Comparison of ENCODE assay signal across 20 mouse cellular contexts in genomic region chr12:117561411-117562059, GRCm38 (mm10). TPM values are rescaled to one million over a fixed set of nuclear protein-coding genes. Genes with fewer than 3 reads are reported as not detected.
DNase-seq lines count a peak whose midpoint lies in the region; ATAC-seq and TF ChIP-seq lines count a peak whose summit lies in the region.
"Had no signal": no experiment of that assay in that cellular context is flagged by ENCODE, and none has a peak within 500 bp of the region (broad histone marks: within the 10 kb centered on the region; RNA-seq: fewer than 3 reads in every experiment).

No protein-coding gene starts in this region.

- H3K4me2 ChIP-seq in intestine, postnatal 0 days (replicated peaks; ENCODE audit: low read depth): peak overlapping the region; percentile 24; the same call in 1 of the 2 replicates
- H3K4me2 ChIP-seq in intestine, embryonic 16.5 days (ENCODE audit: low read depth, low read length): no peak overlapping the region
- H3K4me2 ChIP-seq: forebrain, embryonic 13.5 days; heart, embryonic 15.5 days; hindbrain, embryonic 14.5 days had no signal

- DNase-seq in cerebellum, postnatal 25 days: no peak
- DNase-seq: adrenal gland, adult 8-10 months; adrenal gland, postnatal 36 days; cerebellum, adult 11-12 months; cerebellum, adult 9-10 months; forebrain, postnatal 0 days; gastrocnemius, postnatal 36 days; heart, adult 11 months; heart, postnatal 14 days had no signal

- no peak overlapping the region for H3K9ac ChIP-seq in intestine, postnatal 0 days (ENCODE audit: low read depth, low read length)
- H3K9ac ChIP-seq in intestine, embryonic 16.5 days (ENCODE audit: low read depth, low read length): no peak overlapping the region
- H3K9ac ChIP-seq: forebrain, embryonic 13.5 days; forebrain, postnatal 0 days; heart, embryonic 15.5 days; hindbrain, embryonic 14.5 days had no signal

- H3K9me3 ChIP-seq in intestine, postnatal 0 days (ENCODE audit: control insufficient read depth): no peaks in the 10 kb centered on the region
- H3K9me3 ChIP-seq in intestine, embryonic 16.5 days (ENCODE audit: control insufficient read depth, low read length): no peaks in the 10 kb centered on the region
- H3K9me3 ChIP-seq in megakaryocyte, embryonic 14.5 days: peaks cover 8% of the 10 kb centered on the region
- H3K9me3 ChIP-seq: embryonic facial prominence, embryonic 10.5 days; forebrain, embryonic 13.5 days; heart, embryonic 15.5 days had no signal

- no peaks in the 10 kb centered on the region for H3K27me3 ChIP-seq in intestine, postnatal 0 days (replicated peaks; ENCODE audit: control insufficient read depth, insufficient read depth, low read length)
- no peaks in the 10 kb centered on the region for H3K27me3 ChIP-seq in intestine, embryonic 16.5 days (replicated peaks; ENCODE audit: control insufficient read depth, insufficient read depth, low read length)
- H3K27me3 ChIP-seq in megakaryocyte, embryonic 14.5 days (replicated peaks): peaks cover 6% of the 10 kb centered on the region
- H3K27me3 ChIP-seq: CH12.LX; forebrain, embryonic 13.5 days; heart, embryonic 15.5 days had no signal

- H3K27ac ChIP-seq in intestine, postnatal 0 days (ENCODE audit: low read depth, low read length): no peak overlapping the region
- no peak overlapping the region for H3K27ac ChIP-seq in intestine, embryonic 16.5 days (ENCODE audit: low read length)
- peak overlapping the region; percentile 92 for H3K27ac ChIP-seq in olfactory bulb, adult 2 months (ENCODE audit: insufficient read depth, low read depth, low read length)
- H3K27ac ChIP-seq: embryonic facial prominence, embryonic 10.5 days; forebrain, embryonic 13.5 days; heart, embryonic 15.5 days; hindbrain, embryonic 14.5 days had no signal

- no peak for TF ChIP-seq CTCF in intestine, postnatal 0 days (IDR thresholded peaks at IDR 0.05; ENCODE audit: low read depth)
- TF ChIP-seq CTCF in olfactory bulb, adult 2 months (IDR thresholded peaks at IDR 0.05; ENCODE audit: insufficient read depth, low read depth, low read length): no peak

- H3K4me1 ChIP-seq in intestine, postnatal 0 days (replicated peaks; ENCODE audit: control insufficient read depth, insufficient read depth, low read length): no peaks in the 10 kb centered on the region
- no peaks in the 10 kb centered on the region for H3K4me1 ChIP-seq in intestine, embryonic 16.5 days (ENCODE audit: control insufficient read depth, insufficient read depth, low read length)
- peaks cover 9% of the 10 kb centered on the region; the same call in 1 of the 2 replicates for H3K4me1 ChIP-seq in megakaryocyte, embryonic 14.5 days
- H3K4me1 ChIP-seq in olfactory bulb, adult 2 months (ENCODE audit: control insufficient read depth, insufficient read depth, low read length): peaks cover 21% of the 10 kb centered on the region
- H3K4me1 ChIP-seq: embryonic facial prominence, embryonic 10.5 days; forebrain, embryonic 13.5 days; heart, embryonic 15.5 days had no signal

- peak; percentile 78 for ATAC-seq in intestine, postnatal 0 days
- no peak for ATAC-seq in intestine, embryonic 16.5 days
- ATAC-seq in megakaryocyte, adult 5-6 weeks (ENCODE audit: poor library complexity, severe bottlenecking): no peak
- ATAC-seq in monocyte, adult 5-6 weeks (replicated peaks; ENCODE audit: insufficient number of reproducible peaks, low FRiP score, low TSS enrichment, poor library complexity, severe bottlenecking): no peak
- ATAC-seq: forebrain, embryonic 13.5 days; forebrain, postnatal 0 days had no signal

- 60% methylated on average over 6 of the region's 6 CpGs for WGBS in intestine, postnatal 0 days
- WGBS in intestine, embryonic 16.5 days: 74% methylated on average over 6 of the region's 6 CpGs
- 43% methylated on average over 6 of the region's 6 CpGs for WGBS in olfactory bulb, adult 2 months

- H3K36me3 ChIP-seq in intestine, postnatal 0 days (ENCODE audit: control insufficient read depth, insufficient read depth): no peaks in the 10 kb centered on the region
- H3K36me3 ChIP-seq in intestine, embryonic 16.5 days (ENCODE audit: control insufficient read depth, insufficient read depth, low read length): no peaks in the 10 kb centered on the region
- no peaks in the 10 kb centered on the region for H3K36me3 ChIP-seq in megakaryocyte, embryonic 14.5 days (replicated peaks; ENCODE audit: low read length)
- H3K36me3 ChIP-seq: embryonic facial prominence, embryonic 10.5 days; heart, embryonic 15.5 days had no signal

- H3K4me3 ChIP-seq in intestine, postnatal 0 days (ENCODE audit: low read depth, low read length): no peak overlapping the region
- no peak overlapping the region for H3K4me3 ChIP-seq in intestine, embryonic 16.5 days (ENCODE audit: low read length)
- H3K4me3 ChIP-seq in megakaryocyte, embryonic 14.5 days (replicated peaks): peak overlapping the region; percentile 77
- H3K4me3 ChIP-seq in olfactory bulb, adult 2 months (ENCODE audit: insufficient read depth, low read depth, low read length): no peak overlapping the region
- H3K4me3 ChIP-seq: embryonic facial prominence, embryonic 10.5 days; forebrain, embryonic 13.5 days; heart, embryonic 15.5 days had no signal

- TF ChIP-seq POLR2A in olfactory bulb, adult 2 months (IDR thresholded peaks at IDR 0.05; ENCODE audit: insufficient read depth, low read depth, low read length): no peak

RNA-seq across cellular contexts. Expression of gene Rapgef5, which starts 45.3 kb away (rescaled TPM):
- polyA plus RNA-seq in intestine, postnatal 0 days (2015; fragmentation: Nextera tagmentation; extraction: Ambion mirVana): 3.6 and 3.7 TPM in 2 replicates
- 5.2 and 6.9 TPM in 2 replicates for polyA plus RNA-seq in intestine, embryonic 16.5 days (2015; fragmentation: Nextera tagmentation; extraction: Ambion mirVana)
- not detected in 2 replicates for polyA plus RNA-seq in megakaryocyte, embryonic 14.5 days (2012; ENCODE audit: insufficient read depth, low replicate concordance)
- total RNA-seq in megakaryocyte, adult 5-6 weeks (2015): 0.27 and 0.45 TPM in 2 replicates
- total RNA-seq in megakaryocyte, adult 5-6 weeks (2017): 0.44 and 0.85 TPM in 2 replicates
- polyA plus RNA-seq in olfactory bulb, adult 2 months (2012; ENCODE audit: insufficient read depth, insufficient read length, low replicate concordance, missing spikeins): not detected in 2 replicates
- 1.7 to 3.5 TPM (median 2.7 TPM) in 3 replicates for total RNA-seq in monocyte, adult 5-6 weeks (2017)
